Mouse (Mus musculus) liver, embryonic 16.5 days (tissue): Measurements from ENCODE around the gene Ddn. TPM values are rescaled to one million over a fixed set of nuclear protein-coding genes. Genes with fewer than 3 reads are reported as not detected.

Experiments
- ATAC-seq: fragments of 200-750 bp; cut with Nextera tagmentation; 2 replicates; pipeline ENCODE4 v1.8.0; 2017; ENCODE audit warnings: low read depth, mild to moderate bottlenecking, moderate number of reproducible peaks, moderate library complexity
- H3K27ac ChIP-seq: fragments of 300-500 bp; sonication (generic); 2 replicates; pipeline ENCODE4 v1.5.1; 2014; ENCODE audit warnings: mild to moderate bottlenecking, low read length
- H3K27me3 ChIP-seq: fragments of 300-500 bp; sonication (generic); 2 replicates; pipeline ENCODE4 v1.6.1; 2014; ENCODE audit warnings: low read depth, low read length, mixed read lengths; ENCODE audit not compliant: control insufficient read depth, insufficient read depth
- H3K36me3 ChIP-seq: fragments of 300-500 bp; sonication (generic); 2 replicates; pipeline ENCODE4 v1.6.1; 2014; ENCODE audit warnings: mild to moderate bottlenecking; ENCODE audit not compliant: control insufficient read depth, insufficient read depth
- H3K4me1 ChIP-seq: fragments of 300-500 bp; sonication (generic); 2 replicates; pipeline ENCODE4 v1.6.1; 2014; ENCODE audit warnings: low read depth, low read length, mixed read lengths; ENCODE audit not compliant: control insufficient read depth
- H3K4me2 ChIP-seq: fragments of 300-500 bp; sonication (generic); 2 replicates; pipeline ENCODE4 v1.6.1; 2014; ENCODE audit warnings: low read depth, low read length, mixed read lengths
- H3K4me3 ChIP-seq: fragments of 300-500 bp; sonication (generic); 2 replicates; pipeline ENCODE4 v1.5.1; 2014; ENCODE audit warnings: low read depth, mild to moderate bottlenecking, low read length
- H3K9ac ChIP-seq: fragments of 300-500 bp; sonication (generic); 2 replicates; pipeline ENCODE4 v1.6.1; 2014; ENCODE audit warnings: low read depth, low read length
- H3K9me3 ChIP-seq: fragments of 300-500 bp; sonication (generic); replicated peaks from 2 replicates; pipeline ENCODE4 v1.6.1; 2016; ENCODE audit warnings: low read length; ENCODE audit not compliant: control insufficient read depth
- whole genome bisulfite sequencing: fragments of 180-500 bp; shearing (Covaris S2); extraction: QIAGEN DNeasy Blood & Tissue Kit; methylation state at CpG from one replicate; pipeline ENCODE4 v1.1.7; 2014; ENCODE audit not compliant: insufficient replicate concordance; 5-methylcytosine and 5-hydroxymethylcytosine counted together
- polyA plus RNA-seq: library from polyadenylated mRNA; unstranded; fragments of >200 nt; fragmentation: Nextera tagmentation; extraction: Ambion mirVana; gene quantifications from 2 replicates; pipeline ENCODE4 v1.2.1, GENCODE M21; 2015

Ddn gene
- polyA plus RNA-seq, 1 experiment from 2014 or later, result not detected

GRCm38 (mm10) chr15:98754125-98754524 lies 55.2 kb downstream of the Ddn start:
- no peaks in the 10 kb centered on the region for H3K27me3 ChIP-seq
- 45% methylated on average over 2 of the region's 2 CpGs for WGBS
- ATAC-seq, result no peak

More at GRCm38 (mm10) chr15:98754125-98754524, 55.2 kb downstream of the Ddn start:
- Histone ChIP-seq H3K9me3 (no peaks in the 10 kb centered on the region), H3K4me3 (no peak overlapping the region), H3K9ac (no peak overlapping the region), H3K36me3 (no peaks in the 10 kb centered on the region; the same call in 1 of the 2 replicates), H3K4me2 (no peak overlapping the region), H3K4me1 (peaks cover 6% of the 10 kb centered on the region), H3K27ac (no peak overlapping the region)

Other genes with a start within 250 kb of the Ddn start
- gene Ccnt1, start 238.6 kb downstream of the Ddn start, polyA plus RNA-seq, result 24.3 and 25.9 TPM in 2 replicates
- not detected in 2 replicates for gene 4930415O20Rik, start 238.5 kb downstream of the Ddn start, polyA plus RNA-seq
- 6.1 and 8.3 TPM in 2 replicates for gene Adcy6, start 199.4 kb downstream of the Ddn start, polyA plus RNA-seq
- 0.55 and 0.84 TPM in 2 replicates for gene Cacnb3, start 178.7 kb downstream of the Ddn start, polyA plus RNA-seq
- 9.0 and 10.0 TPM in 2 replicates for gene Ddx23, start 146.6 kb downstream of the Ddn start, polyA plus RNA-seq
- 0.78 and 1.1 TPM in 2 replicates for gene Rnd1, start 132.0 kb downstream of the Ddn start, polyA plus RNA-seq
- not detected in 2 replicates for gene Ccdc65, start 101.3 kb downstream of the Ddn start, polyA plus RNA-seq
- 172 and 182 TPM in 2 replicates for gene Fkbp11, start 81.3 kb downstream of the Ddn start, polyA plus RNA-seq
- gene Arf3, start 46.3 kb downstream of the Ddn start, polyA plus RNA-seq, result 10.5 and 12.0 TPM in 2 replicates
- gene Wnt10b, start 31.3 kb downstream of the Ddn start, polyA plus RNA-seq, result not detected in 2 replicates
- not detected in 2 replicates for gene Wnt1, start 19.6 kb downstream of the Ddn start, polyA plus RNA-seq
- 86.8 and 90.6 TPM in 2 replicates for gene Prkag1, start 22.0 kb upstream of the Ddn start, polyA plus RNA-seq
- 3.9 and 4.0 TPM in 2 replicates for gene Kmt2d, start 61.7 kb upstream of the Ddn start, polyA plus RNA-seq
- gene Rhebl1, start 85.0 kb upstream of the Ddn start, polyA plus RNA-seq, result 2.9 and 3.4 TPM in 2 replicates
- 0.11 TPM in 2 replicates for gene Dhh, start 89.0 kb upstream of the Ddn start, polyA plus RNA-seq
- gene Lmbr1l, start 108.7 kb upstream of the Ddn start, polyA plus RNA-seq, result 4.4 and 4.6 TPM in 2 replicates
- 934 and 938 TPM in 2 replicates for gene Tuba1b, start 125.1 kb upstream of the Ddn start, polyA plus RNA-seq
- gene Gm49450, start 144.1 kb upstream of the Ddn start, polyA plus RNA-seq, result not detected in 2 replicates
- 48.1 and 57.9 TPM in 2 replicates for gene Tuba1a, start 144.2 kb upstream of the Ddn start, polyA plus RNA-seq
- gene Tuba1c, start 220.4 kb upstream of the Ddn start, polyA plus RNA-seq, result 251 and 260 TPM in 2 replicates
- 0.86 and 1.1 TPM in 2 replicates for gene Prph, start 245.7 kb upstream of the Ddn start, polyA plus RNA-seq